Mouse (Mus musculus) forebrain, postnatal 0 days (tissue): ENCODE measurements at regions not wholly inside any gene's neighbourhood (a gene's known extent, or its start where the extent isn't known, plus 50 kb on each side); places are given as distances from the start of the nearest gene placed in this dataset.

Experiments
- ATAC-seq: fragments of 200-750 bp; cut with Nextera tagmentation; 2 replicates; pipeline ENCODE4 v1.8.0; 2017; ENCODE audit warnings: mild to moderate bottlenecking, moderate library complexity
- DNase-seq: peaks from one replicate; pipeline ENCODE4 v3.0.0-alpha.2; 2015
- H3K27ac ChIP-seq: fragments of 300-500 bp; sonication (generic); 2 replicates; pipeline ENCODE4 v1.5.1; 2014; ENCODE audit warnings: low read depth, mild to moderate bottlenecking, antibody characterized with exemption, low read length, moderate library complexity, mixed read lengths
- H3K27me3 ChIP-seq: fragments of 300-500 bp; sonication (generic); 2 replicates; pipeline ENCODE4 v1.6.1; 2014; ENCODE audit warnings: mild to moderate bottlenecking, low read length, mixed read lengths; ENCODE audit not compliant: insufficient read depth
- H3K36me3 ChIP-seq: fragments of 300-500 bp; sonication (generic); 2 replicates; pipeline ENCODE4 v1.6.1; 2014; ENCODE audit warnings: mild to moderate bottlenecking, moderate library complexity; ENCODE audit not compliant: insufficient read depth
- H3K4me1 ChIP-seq: fragments of 300-500 bp; sonication (generic); 2 replicates; pipeline ENCODE4 v1.6.1; 2014; ENCODE audit warnings: antibody characterized with exemption; ENCODE audit not compliant: insufficient read depth
- H3K4me2 ChIP-seq: fragments of 300-500 bp; sonication (generic); 2 replicates; pipeline ENCODE4 v1.6.1; 2014; ENCODE audit warnings: low read depth, mild to moderate bottlenecking, moderate library complexity
- H3K4me3 ChIP-seq: fragments of 300-500 bp; sonication (generic); 2 replicates; pipeline ENCODE4 v1.5.1; 2014; ENCODE audit warnings: low read depth, low read length, mixed read lengths
- H3K9ac ChIP-seq: fragments of 300-500 bp; sonication (generic); 2 replicates; pipeline ENCODE4 v1.6.1; 2014; ENCODE audit warnings: mild to moderate bottlenecking
- H3K9me3 ChIP-seq: fragments of 300-500 bp; sonication (generic); 2 replicates; pipeline ENCODE4 v1.6.1; 2016; ENCODE audit warnings: low read length
- CTCF ChIP-seq: sonication (generic); IDR thresholded peaks from 2 replicates; pipeline ENCODE4 v1.5.1; 2016; ENCODE audit warnings: antibody characterized with exemption, control low read depth, low read depth
- WGBS: fragments of 180-500 bp; shearing (Covaris S2); extraction: QIAGEN DNeasy Blood & Tissue Kit; methylation state at CpG from one replicate; pipeline ENCODE4 v1.1.7; 2014; 5-methylcytosine and 5-hydroxymethylcytosine counted together

- Histone ChIP-seq H3K36me3 (no peaks in the 10 kb centered on the region), H3K9me3 (no peaks in the 10 kb centered on the region), H3K27me3 (no peaks in the 10 kb centered on the region), H3K4me2 (no peak overlapping the region), H3K9ac (no peak overlapping the region), H3K4me1 (no peaks in the 10 kb centered on the region), H3K4me3 (no peak overlapping the region), H3K27ac (no peak overlapping the region)
- TF ChIP-seq CTCF, result no peak
- DNase-seq (no peak), ATAC-seq (no peak)
- WGBS, result 24% methylated on average over 1 of the region's 1 CpGs
These were observed 222.3 kb downstream of the Isl1 start for GRCm38 (mm10) chr13:116087140-116087539.

GRCm38 (mm10) chr13:116056976-116057647, 252.4 kb downstream of the Isl1 start:
- H3K9me3 ChIP-seq, result no peaks in the 10 kb centered on the region
- H3K4me3 ChIP-seq, result no peak overlapping the region
- no peaks in the 10 kb centered on the region for H3K27me3 ChIP-seq
- DNase-seq (peak; percentile 51), ATAC-seq (peak; percentile 77; the same call in 1 of the 2 replicates)
- no peak for TF ChIP-seq CTCF
- no peak overlapping the region for H3K27ac ChIP-seq
- no peak overlapping the region; the same call in 1 of the 2 replicates for H3K9ac ChIP-seq
- 0 out of 2 replicates have a peak overlapping the region, but pooled peaks have one; percentile 1 for H3K4me2 ChIP-seq
- no peaks in the 10 kb centered on the region for H3K4me1 ChIP-seq
- WGBS, result 25% methylated on average over 5 of the region's 5 CpGs
- H3K36me3 ChIP-seq, result no peaks in the 10 kb centered on the region

DNA sequence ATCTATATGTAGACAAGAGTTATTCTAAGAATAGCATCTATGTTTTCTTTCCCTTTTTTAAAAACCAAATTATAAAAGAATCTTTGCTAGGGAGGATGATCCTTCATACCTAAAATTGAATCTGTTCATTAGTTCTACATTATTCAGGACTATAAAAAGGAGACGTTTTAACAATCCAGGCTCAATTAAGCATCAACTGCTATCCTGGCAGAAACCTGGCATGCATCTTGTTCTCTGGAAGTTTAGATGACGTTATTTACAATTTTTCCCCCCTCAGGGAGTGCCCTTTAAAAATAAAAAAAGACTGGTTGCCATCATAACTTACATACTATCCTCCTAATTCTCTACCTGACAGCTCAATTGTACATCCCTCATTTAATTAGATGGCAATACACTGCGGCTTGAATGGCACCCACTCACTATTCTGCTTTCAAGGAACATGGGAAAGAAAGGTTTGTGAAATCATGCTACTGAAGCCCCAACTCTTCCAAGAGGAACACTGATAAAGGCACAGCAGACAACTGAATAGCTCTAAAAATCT, 253.3 kb downstream of the Isl1 start:
- DNase-seq (peak; percentile 14), ATAC-seq (peak; percentile 59; the same call in 1 of the 2 replicates)
- no peak overlapping the region for H3K4me3 ChIP-seq
- no peak overlapping the region for H3K9ac ChIP-seq
- H3K36me3 ChIP-seq, result no peaks in the 10 kb centered on the region
- no peaks in the 10 kb centered on the region for H3K9me3 ChIP-seq
- no peaks in the 10 kb centered on the region for H3K27me3 ChIP-seq
- 32% methylated on average over 3 of the region's 3 CpGs for WGBS
- TF ChIP-seq CTCF, result no peak
- no peak overlapping the region for H3K4me2 ChIP-seq
- no peak overlapping the region for H3K27ac ChIP-seq
- no peaks in the 10 kb centered on the region for H3K4me1 ChIP-seq

DNA sequence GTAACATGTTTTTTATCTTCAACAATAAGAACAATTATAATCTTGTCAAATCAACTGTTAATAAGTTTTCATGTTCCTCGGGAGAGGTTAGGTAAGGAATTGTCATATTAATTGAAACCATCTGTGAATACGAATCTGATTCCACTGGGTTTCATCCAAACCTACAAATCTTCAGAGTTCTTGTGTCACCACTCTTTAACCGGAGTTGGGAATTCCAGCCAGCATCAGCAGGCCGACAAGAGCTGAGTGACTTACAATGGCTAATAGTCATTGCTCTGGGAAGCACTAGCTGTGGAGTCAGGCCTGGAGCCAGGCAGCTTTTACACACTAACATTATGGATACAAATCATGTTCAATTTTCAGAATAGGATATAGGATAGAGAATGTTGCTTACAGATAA, 273.3 kb downstream of the Isl1 start:
- Histone ChIP-seq H3K27me3 (no peaks in the 10 kb centered on the region), H3K36me3 (no peaks in the 10 kb centered on the region), H3K9me3 (no peaks in the 10 kb centered on the region), H3K27ac (no peak overlapping the region), H3K9ac (no peak overlapping the region), H3K4me3 (no peak overlapping the region), H3K4me2 (no peak overlapping the region), H3K4me1 (no peaks in the 10 kb centered on the region)
- DNase-seq (no peak), ATAC-seq (no peak)
- no peak for TF ChIP-seq CTCF
- 55% methylated on average over 4 of the region's 4 CpGs for WGBS

DNA sequence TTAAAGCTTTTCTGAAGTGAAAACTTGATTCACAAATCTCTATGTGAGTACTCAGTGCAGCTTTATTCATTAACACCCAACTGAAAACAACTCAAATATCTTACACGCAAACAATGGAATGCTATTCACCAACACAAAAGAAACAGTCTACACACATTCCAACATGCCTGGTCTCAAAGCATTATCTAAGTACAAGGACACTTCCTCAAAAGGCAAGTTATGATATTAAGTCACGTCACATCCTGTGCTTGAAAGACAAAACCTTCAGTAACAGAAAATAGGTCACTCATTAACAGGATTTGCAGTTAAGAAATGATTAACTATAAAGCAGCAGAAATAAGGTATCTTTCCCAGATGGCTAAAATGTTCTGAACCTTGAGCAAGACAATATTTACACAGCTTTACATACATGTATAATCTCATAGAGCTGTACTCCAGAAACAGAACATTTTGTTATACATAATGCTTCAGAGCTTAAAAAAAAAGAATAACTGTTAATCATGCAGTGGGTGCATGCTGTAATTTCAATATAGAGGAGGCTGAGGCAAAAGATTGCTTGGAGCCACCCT, 279.3 kb downstream of the Isl1 start:
- no peak overlapping the region for H3K9ac ChIP-seq
- no peak overlapping the region for H3K27ac ChIP-seq
- H3K4me3 ChIP-seq, result no peak overlapping the region
- no peak overlapping the region for H3K4me2 ChIP-seq
- H3K4me1 ChIP-seq, result no peaks in the 10 kb centered on the region
- no peak for TF ChIP-seq CTCF
- H3K9me3 ChIP-seq, result no peaks in the 10 kb centered on the region
- ATAC-seq (no peak), DNase-seq (no peak)
- no peaks in the 10 kb centered on the region for H3K27me3 ChIP-seq
- WGBS, result 72% methylated on average over 2 of the region's 2 CpGs
- H3K36me3 ChIP-seq, result no peaks in the 10 kb centered on the region

DNA sequence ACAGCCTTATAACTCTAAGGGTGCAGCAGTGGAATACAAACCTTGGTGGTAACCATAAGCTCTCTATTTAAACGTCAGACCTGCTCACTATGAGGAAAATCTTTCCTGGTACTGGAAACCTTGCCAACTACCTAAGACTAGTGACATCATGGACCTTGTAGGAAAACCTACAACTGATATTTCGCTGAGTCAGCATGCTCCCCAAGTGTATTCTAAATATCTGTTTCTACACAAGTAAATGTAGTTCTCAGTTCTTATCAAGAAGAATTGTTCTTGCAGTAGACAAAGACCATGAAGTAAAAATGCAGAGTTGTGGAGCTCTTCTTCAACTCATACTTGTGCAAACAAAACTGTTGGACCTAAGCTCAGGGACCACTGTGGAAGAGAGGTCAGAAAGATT, 280.9 kb downstream of the Isl1 start:
- H3K9ac ChIP-seq, result no peak overlapping the region
- H3K4me1 ChIP-seq, result no peaks in the 10 kb centered on the region
- no peak overlapping the region for H3K27ac ChIP-seq
- no peaks in the 10 kb centered on the region for H3K27me3 ChIP-seq
- no peaks in the 10 kb centered on the region for H3K36me3 ChIP-seq
- WGBS, result 90% methylated on average over 2 of the region's 2 CpGs
- H3K4me3 ChIP-seq, result no peak overlapping the region
- no peak for DNase-seq
- no peak overlapping the region for H3K4me2 ChIP-seq
- ATAC-seq, result no peak
- no peak for TF ChIP-seq CTCF
- no peaks in the 10 kb centered on the region for H3K9me3 ChIP-seq

GRCm38 (mm10) chr13:116027147-116027546, 282.3 kb downstream of the Isl1 start:
- H3K27me3 ChIP-seq, result no peaks in the 10 kb centered on the region
- 89% methylated on average over 2 of the region's 2 CpGs for WGBS
- no peaks in the 10 kb centered on the region for H3K9me3 ChIP-seq
- H3K9ac ChIP-seq, result no peak overlapping the region
- DNase-seq (no peak), ATAC-seq (no peak)
- no peaks in the 10 kb centered on the region for H3K36me3 ChIP-seq
- no peak overlapping the region for H3K4me2 ChIP-seq
- no peak for TF ChIP-seq CTCF
- H3K4me3 ChIP-seq, result no peak overlapping the region
- H3K27ac ChIP-seq, result no peak overlapping the region
- H3K4me1 ChIP-seq, result no peaks in the 10 kb centered on the region
